Mouse (Mus musculus) forebrain, embryonic 11.5 days (tissue): ENCODE data around the gene Pole. TPM values are rescaled to one million over a fixed set of nuclear protein-coding genes. Genes with fewer than 3 reads are reported as not detected.

Source experiments
- ATAC-seq: fragments of 200-750 bp; cut with Nextera tagmentation; replicated peaks from 2 replicates; pipeline ENCODE4 v1.8.0; 2017; ENCODE audit warnings: moderate TSS enrichment; ENCODE audit not compliant: low FRiP score
- DNase-seq: peaks from one replicate; pipeline ENCODE4 v3.0.0-alpha.2; 2017; ENCODE audit warnings: low spot score
- H3K27ac ChIP-seq: fragments of 300-500 bp; sonication (generic); 2 replicates; pipeline ENCODE4 v1.5.1; 2014; ENCODE audit warnings: low read depth, low read length
- H3K27me3 ChIP-seq: fragments of 300-500 bp; sonication (generic); 2 replicates; pipeline ENCODE4 v1.6.1; 2014; ENCODE audit warnings: mild to moderate bottlenecking, low read length, mixed read lengths; ENCODE audit not compliant: control insufficient read depth, insufficient read depth
- H3K36me3 ChIP-seq: fragments of 300-500 bp; sonication (generic); 2 replicates; pipeline ENCODE4 v1.6.1; 2014; ENCODE audit warnings: mild to moderate bottlenecking, low read length, moderate library complexity, mixed read lengths; ENCODE audit not compliant: control insufficient read depth, insufficient read depth
- H3K4me1 ChIP-seq: fragments of 300-500 bp; sonication (generic); replicated peaks from 2 replicates; pipeline ENCODE4 v1.6.1; 2014; ENCODE audit warnings: low read length, mixed read lengths; ENCODE audit not compliant: control insufficient read depth, insufficient read depth
- H3K4me2 ChIP-seq: fragments of 300-500 bp; sonication (generic); 2 replicates; pipeline ENCODE4 v1.6.1; 2014; ENCODE audit warnings: low read depth, mild to moderate bottlenecking, low read length, moderate library complexity, mixed read lengths; ENCODE audit not compliant: severe bottlenecking
- H3K4me3 ChIP-seq: fragments of 300-500 bp; sonication (generic); 2 replicates; pipeline ENCODE4 v1.5.1; 2014; ENCODE audit warnings: low read depth, low read length
- H3K9ac ChIP-seq: fragments of 300-500 bp; sonication (generic); 2 replicates; pipeline ENCODE4 v1.6.1; 2014; ENCODE audit warnings: low read length
- H3K9me3 ChIP-seq: fragments of 300-500 bp; sonication (generic); 2 replicates; pipeline ENCODE4 v1.6.1; 2016; ENCODE audit warnings: low read length, mixed read lengths; ENCODE audit not compliant: control insufficient read depth
- WGBS: fragments of 180-500 bp; shearing (Covaris S2); extraction: QIAGEN DNeasy Blood & Tissue Kit; methylation state at CpG from one replicate; pipeline ENCODE4 v1.1.7; 2014; 5-methylcytosine and 5-hydroxymethylcytosine counted together
- polyA plus RNA-seq: library from polyadenylated mRNA; unstranded; fragments of >200 nt; fragmentation: Nextera tagmentation; extraction: Ambion mirVana; gene quantifications from 2 replicates; pipeline ENCODE4 v1.2.1, GENCODE M21; 2014

Pole gene
- polyA plus RNA-seq: 49.8 and 50.7 TPM in 2 replicates

DNA sequence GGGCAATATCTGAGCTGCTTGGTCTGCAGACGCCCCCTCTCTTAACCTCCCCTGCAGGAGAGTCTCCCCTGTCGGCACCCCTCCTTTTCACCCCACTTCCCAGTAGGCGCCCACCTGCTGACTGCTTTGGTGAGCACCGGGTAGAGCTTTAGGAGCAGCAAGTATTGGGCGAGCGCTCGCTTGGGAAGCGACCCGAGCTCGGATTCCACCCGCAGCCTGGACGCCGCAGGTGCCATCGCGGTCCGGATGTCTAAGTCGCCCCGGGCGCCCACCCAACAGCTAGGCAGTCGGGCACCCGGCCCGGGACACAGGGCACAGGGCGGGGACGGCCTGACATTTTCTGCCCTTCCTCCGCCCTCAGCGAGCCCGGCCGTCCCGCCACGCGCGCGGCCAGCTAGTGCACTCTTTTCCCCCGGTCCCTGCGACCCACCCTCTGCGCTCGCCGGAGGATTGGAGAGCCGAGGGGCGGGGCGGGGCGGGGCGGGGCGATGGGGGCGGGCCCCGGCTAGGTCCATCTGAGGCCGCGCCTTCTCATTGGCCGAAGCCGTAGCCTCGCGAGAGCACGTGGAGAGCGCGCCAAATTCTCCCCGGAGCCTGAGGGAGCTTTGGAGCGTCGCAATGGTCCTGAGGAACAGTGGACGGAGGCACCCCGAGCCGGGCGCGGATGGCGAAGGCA lies at the start of gene Pole, which contains the start of gene Pxmp2:
TSS of gene Pole (plus strand) at position 537 of the 676 bp plus-strand sequence.
TSS of gene Pxmp2 (minus strand) at position 417 of the 676 bp plus-strand sequence.
- Histone ChIP-seq H3K27ac (peak within 1 kb of the TSS; percentile 27; the same call in 1 of the 2 replicates), H3K4me3 (peak within 1 kb of the TSS; percentile 62), H3K9me3 (no peaks in the 10 kb centered on the region), H3K36me3 (no peaks in the 10 kb centered on the region; the same call in 1 of the 2 replicates), H3K4me2 (peak within 1 kb of the TSS; percentile 92), H3K4me1 (peaks cover 9% of the 10 kb centered on the region; the same call in 1 of the 2 replicates), H3K27me3 (peaks cover 9% of the 10 kb centered on the region), H3K9ac (peak within 1 kb of the TSS; percentile 82)
- WGBS: under 1% methylated on average over 63 of the region's 64 CpGs
- DNase-seq (peak; percentile 97), ATAC-seq (peak; percentile 98)

GRCm38 (mm10) chr5:110244091-110244490 lies 42.0 kb upstream of the Pole start:
- H3K27ac ChIP-seq: no peak overlapping the region
- WGBS: 86% methylated on average over 2 of the region's 2 CpGs
- ATAC-seq (no peak), DNase-seq (no peak)
- no peaks in the 10 kb centered on the region for H3K9me3 ChIP-seq
- H3K9ac ChIP-seq: no peak overlapping the region
- H3K36me3 ChIP-seq: peaks cover 5% of the 10 kb centered on the region; the same call in 1 of the 2 replicates
- no peak overlapping the region for H3K4me2 ChIP-seq
- no peak overlapping the region for H3K4me3 ChIP-seq
- H3K4me1 ChIP-seq: no peaks in the 10 kb centered on the region
- no peaks in the 10 kb centered on the region for H3K27me3 ChIP-seq

GRCm38 (mm10) chr5:110266941-110267340 lies 19.2 kb upstream of the Pole start:
- Histone ChIP-seq H3K9ac (no peak overlapping the region), H3K4me3 (no peak overlapping the region), H3K27ac (no peak overlapping the region), H3K27me3 (no peaks in the 10 kb centered on the region), H3K4me1 (peaks cover 4% of the 10 kb centered on the region; the same call in 1 of the 2 replicates), H3K4me2 (no peak overlapping the region), H3K9me3 (no peaks in the 10 kb centered on the region), H3K36me3 (peaks cover 8% of the 10 kb centered on the region; the same call in 1 of the 2 replicates)
- no peak for DNase-seq
- 93% methylated on average over 4 of the region's 4 CpGs for WGBS
- no peak for ATAC-seq

- Histone ChIP-seq H3K9me3 (no peaks in the 10 kb centered on the region), H3K4me2 (peak within 1 kb of the TSS; percentile 88), H3K27ac (no peak within 1 kb of the TSS), H3K9ac (peak within 1 kb of the TSS; percentile 87), H3K4me3 (peak within 1 kb of the TSS; percentile 77), H3K27me3 (no peaks in the 10 kb centered on the region), H3K4me1 (peaks cover 4% of the 10 kb centered on the region; the same call in 1 of the 2 replicates), H3K36me3 (peaks cover 7% of the 10 kb centered on the region; the same call in 1 of the 2 replicates)
- WGBS: 1% methylated on average over 66 of the region's 66 CpGs
- peak; percentile 94 for ATAC-seq
- peak; percentile 97 for DNase-seq
Observed at GRCm38 (mm10) chr5:110269141-110270101, 16.7 kb upstream of the Pole start, which contains the start of gene Pgam5. TSS of gene Pgam5 (minus strand) at chr5:110269913.

- H3K4me2 ChIP-seq: no peak overlapping the region
- ATAC-seq (peak; percentile 39; the same call in 1 of the 2 replicates), DNase-seq (no peak)
- no peak overlapping the region for H3K4me3 ChIP-seq
- 96% methylated on average over 6 of the region's 6 CpGs for WGBS
- no peaks in the 10 kb centered on the region for H3K27me3 ChIP-seq
- no peaks in the 10 kb centered on the region for H3K9me3 ChIP-seq
- H3K36me3 ChIP-seq: no peaks in the 10 kb centered on the region; the same call in 1 of the 2 replicates
- H3K27ac ChIP-seq: no peak overlapping the region
- H3K4me1 ChIP-seq: peaks cover 4% of the 10 kb centered on the region; the same call in 1 of the 2 replicates
- H3K9ac ChIP-seq: no peak overlapping the region
Observed at GRCm38 (mm10) chr5:110270242-110270641, 15.9 kb upstream of the Pole start.

GRCm38 (mm10) chr5:110274147-110274546 lies 12.0 kb upstream of the Pole start:
- no peak for ATAC-seq
- H3K4me1 ChIP-seq: no peaks in the 10 kb centered on the region
- 79% methylated on average over 4 of the region's 4 CpGs for WGBS
- H3K4me2 ChIP-seq: no peak overlapping the region
- no peak overlapping the region for H3K9ac ChIP-seq
- no peaks in the 10 kb centered on the region for H3K9me3 ChIP-seq
- H3K4me3 ChIP-seq: no peak overlapping the region
- no peaks in the 10 kb centered on the region for H3K27me3 ChIP-seq
- no peak overlapping the region for H3K27ac ChIP-seq
- H3K36me3 ChIP-seq: no peaks in the 10 kb centered on the region
- DNase-seq: no peak

DNA sequence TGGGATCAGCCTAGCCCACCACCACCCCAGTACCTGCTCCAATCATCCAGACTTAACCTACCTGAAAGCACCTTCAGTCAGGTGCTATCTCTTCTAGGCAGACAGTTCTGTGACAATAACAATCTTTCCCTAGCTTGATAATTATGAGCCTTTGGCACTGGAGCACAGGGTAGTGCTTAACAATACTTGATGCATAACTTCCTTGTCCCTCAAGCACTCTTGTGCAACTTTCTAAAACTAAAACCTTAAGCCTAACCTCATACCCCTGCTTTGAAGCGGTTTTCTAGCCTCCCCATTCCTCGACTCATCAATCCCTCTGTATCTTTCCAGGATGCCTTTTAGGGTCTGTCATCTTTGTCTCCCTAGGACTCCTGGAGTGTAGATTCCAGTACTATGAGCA lies 11.3 kb upstream of the Pole start:
- H3K27ac ChIP-seq: no peak overlapping the region
- 81% methylated on average over 2 of the region's 2 CpGs for WGBS

GRCm38 (mm10) chr5:110276391-110276790 lies 9.7 kb upstream of the Pole start:
- DNase-seq (no peak), ATAC-seq (no peak)
- no peaks in the 10 kb centered on the region for H3K36me3 ChIP-seq
- no peaks in the 10 kb centered on the region for H3K9me3 ChIP-seq
- 92% methylated on average over 2 of the region's 2 CpGs for WGBS
- H3K4me1 ChIP-seq: no peaks in the 10 kb centered on the region
- no peaks in the 10 kb centered on the region for H3K27me3 ChIP-seq
- no peak overlapping the region for H3K4me2 ChIP-seq
- no peak overlapping the region for H3K9ac ChIP-seq
- H3K27ac ChIP-seq: no peak overlapping the region
- no peak overlapping the region for H3K4me3 ChIP-seq

More for the DNA sequence above, 11.3 kb upstream of the Pole start:
- no peak for ATAC-seq
- Histone ChIP-seq H3K27me3 (no peaks in the 10 kb centered on the region), H3K9ac (no peak overlapping the region), H3K9me3 (no peaks in the 10 kb centered on the region), H3K4me3 (no peak overlapping the region), H3K36me3 (no peaks in the 10 kb centered on the region), H3K4me1 (no peaks in the 10 kb centered on the region), H3K4me2 (no peak overlapping the region)
- no peak for DNase-seq
